Mouse (Mus musculus): ENCODE results near the gene P2ry1.

P2ry1 gene

DNA sequence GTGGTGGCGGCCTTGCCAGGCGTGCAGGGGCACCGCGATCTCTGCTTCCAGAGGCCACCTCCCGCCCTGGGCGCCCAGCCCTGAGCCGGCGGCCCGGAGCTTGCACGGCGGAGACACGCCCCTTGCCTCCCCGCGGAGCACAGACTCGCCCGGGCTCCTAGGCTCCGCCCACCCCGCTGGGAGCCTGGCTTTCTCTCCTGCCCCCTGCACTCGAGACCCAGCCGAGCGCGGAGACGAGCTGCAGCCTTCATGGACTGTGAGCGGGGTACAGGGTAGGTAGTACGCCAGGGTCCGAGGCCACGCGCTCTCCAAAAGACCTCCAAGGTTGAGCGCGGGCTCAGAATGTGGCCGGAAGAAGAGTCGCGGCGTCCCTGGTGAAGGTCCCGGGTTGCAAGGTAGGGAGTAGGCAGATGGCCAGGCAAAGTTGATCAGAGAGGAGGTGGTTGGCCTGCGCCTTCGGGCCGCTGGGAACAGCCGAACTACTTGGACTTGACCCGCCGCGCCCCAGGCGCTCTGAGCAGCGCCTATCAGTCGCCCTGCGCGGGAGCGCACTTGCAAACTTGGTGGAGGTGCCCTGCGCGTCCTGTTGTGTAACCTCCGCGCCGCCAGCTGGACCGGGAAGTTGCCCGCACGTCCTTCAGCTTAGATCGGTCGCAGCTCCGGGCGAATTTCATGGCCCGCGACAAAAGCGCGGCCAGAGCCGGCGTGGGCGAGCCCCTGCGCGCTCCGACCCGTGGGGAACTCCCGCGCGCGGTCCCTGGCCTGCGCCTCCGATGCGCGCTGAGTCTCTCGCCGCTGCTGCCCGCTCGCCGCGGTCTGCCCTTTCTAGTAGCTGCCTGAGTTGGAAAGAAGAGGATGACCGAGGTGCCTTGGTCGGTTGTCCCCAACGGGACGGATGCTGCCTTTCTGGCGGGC is at the start of gene P2ry1:
P2ry1 (plus strand) TSS at position 209 of the 915 bp plus-strand sequence.
- peak; percentile 82 to 87 for DNase-seq (ENCODE audit: low spot score in 2 of 2)

GRCm38 (mm10) chr3:60953199-60953736 is 49.3 kb upstream of the P2ry1 start:
- no peak for DNase-seq (ENCODE audit: low spot score in 2 of 2)

DNA sequence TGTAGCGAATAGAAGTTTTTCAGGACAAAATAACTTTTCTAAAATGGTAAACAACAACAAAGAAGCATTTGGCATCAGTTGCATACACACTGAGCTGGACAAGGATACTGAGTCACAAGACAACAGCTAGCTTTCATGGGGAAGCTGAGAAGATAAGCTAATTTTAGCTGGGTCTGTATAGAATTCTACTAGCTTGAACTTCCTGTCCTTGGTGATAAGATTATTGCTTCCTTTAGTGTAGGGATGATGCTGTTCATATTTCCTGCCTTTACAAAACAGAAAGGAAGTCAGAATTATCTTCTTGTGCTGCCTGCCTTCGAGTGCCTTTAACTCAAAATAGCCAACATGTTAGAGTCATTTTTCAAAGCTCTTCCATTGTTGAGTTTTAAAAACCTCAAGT is 48.5 kb upstream of the P2ry1 start:
- DNase-seq (ENCODE audit: low spot score in 2 of 2) = no peak

DNA sequence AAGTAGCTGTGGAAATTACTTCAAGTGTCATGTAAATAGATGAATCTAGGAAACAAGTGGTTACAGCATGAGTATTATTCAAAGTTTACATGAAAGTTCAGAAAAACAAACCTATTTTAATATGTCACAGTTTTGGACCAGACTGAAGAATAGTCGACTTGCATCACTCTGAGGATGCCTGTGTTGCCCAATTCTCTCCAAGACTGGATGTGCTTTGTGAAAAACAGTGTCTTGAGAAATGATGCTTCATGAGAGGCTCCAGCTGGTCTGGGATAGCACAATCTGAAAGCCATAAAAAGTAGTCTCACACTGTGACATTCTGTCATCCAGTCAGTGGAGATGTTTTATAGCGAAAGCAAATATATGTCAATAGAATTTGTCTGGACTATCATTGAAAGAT is 43.8 kb upstream of the P2ry1 start:
- DNase-seq (ENCODE audit: low spot score in 2 of 2) = no peak

DNA sequence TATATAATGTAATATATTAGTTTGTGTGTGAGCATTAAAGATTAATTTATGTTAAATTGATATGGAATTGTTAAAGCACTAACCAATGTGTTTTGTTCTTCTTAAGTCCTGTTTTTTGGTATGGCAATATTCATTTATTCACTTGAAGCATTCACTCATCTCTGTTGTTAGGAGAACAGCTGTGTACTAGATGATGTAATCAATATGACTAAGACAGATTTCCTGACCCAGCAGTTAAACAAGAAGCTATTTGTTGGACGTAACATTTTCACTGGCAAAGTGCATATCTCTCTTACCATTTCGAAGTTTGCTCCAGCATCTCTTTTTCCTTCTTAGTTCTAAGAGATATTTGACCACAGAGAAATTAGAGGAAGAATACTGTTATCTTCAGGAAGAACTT is 37.5 kb upstream of the P2ry1 start:
- DNase-seq (ENCODE audit: low spot score in 2 of 2) = no peak

- DNase-seq (ENCODE audit: low spot score in 2 of 2) = no peak
Observed at GRCm38 (mm10) chr3:60974944-60975343, 27.7 kb upstream of the P2ry1 start.

GRCm38 (mm10) chr3:60982109-60982508 is 20.5 kb upstream of the P2ry1 start:
- DNase-seq (ENCODE audit: low spot score in 2 of 2) = no peak

GRCm38 (mm10) chr3:60998064-60998463 is 4.5 kb upstream of the P2ry1 start:
- DNase-seq (ENCODE audit: low spot score in 2 of 2) = no peak

DNA sequence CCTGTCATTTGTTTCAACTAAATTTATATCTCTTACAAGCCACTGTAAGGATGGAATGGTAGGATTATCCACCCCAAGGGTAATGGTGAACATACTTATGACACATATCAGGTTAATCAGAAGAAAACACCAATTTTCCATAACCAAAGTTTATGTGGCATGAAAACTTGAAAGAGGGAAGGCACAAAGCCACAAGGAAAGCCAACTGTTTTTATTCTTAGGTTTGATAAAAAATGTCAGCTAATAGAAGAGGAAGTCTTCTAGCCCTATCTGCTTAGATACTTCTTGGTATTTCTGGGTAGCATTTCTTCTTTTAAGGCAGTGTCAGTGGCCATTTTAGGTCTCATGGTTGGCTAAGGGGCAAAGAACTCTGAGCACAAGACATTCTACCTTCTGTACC is 2.9 kb upstream of the P2ry1 start:
- DNase-seq (ENCODE audit: low spot score in 2 of 2) = no peak

DNA sequence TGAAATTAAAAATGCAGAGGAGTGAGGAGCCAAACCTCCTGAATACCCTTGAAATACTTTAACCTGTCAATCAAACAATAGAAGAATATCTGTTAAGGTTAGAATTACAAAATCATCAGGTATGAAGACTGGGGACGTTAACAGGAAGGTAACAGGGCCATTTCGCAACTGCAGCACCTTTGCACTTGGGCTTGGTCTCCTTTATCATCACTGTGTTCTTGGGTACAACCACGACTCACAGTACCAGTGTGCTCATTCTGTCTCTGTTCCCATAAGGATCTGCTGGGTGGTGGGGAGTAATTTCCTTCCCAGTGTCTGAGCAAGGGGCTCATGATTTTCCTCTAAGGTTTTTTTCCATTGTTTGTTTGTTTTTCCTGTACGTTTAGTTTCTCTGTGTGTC is 1.8 kb upstream of the P2ry1 start:
- DNase-seq (ENCODE audit: low spot score in 2 of 2) = no peak

DNA sequence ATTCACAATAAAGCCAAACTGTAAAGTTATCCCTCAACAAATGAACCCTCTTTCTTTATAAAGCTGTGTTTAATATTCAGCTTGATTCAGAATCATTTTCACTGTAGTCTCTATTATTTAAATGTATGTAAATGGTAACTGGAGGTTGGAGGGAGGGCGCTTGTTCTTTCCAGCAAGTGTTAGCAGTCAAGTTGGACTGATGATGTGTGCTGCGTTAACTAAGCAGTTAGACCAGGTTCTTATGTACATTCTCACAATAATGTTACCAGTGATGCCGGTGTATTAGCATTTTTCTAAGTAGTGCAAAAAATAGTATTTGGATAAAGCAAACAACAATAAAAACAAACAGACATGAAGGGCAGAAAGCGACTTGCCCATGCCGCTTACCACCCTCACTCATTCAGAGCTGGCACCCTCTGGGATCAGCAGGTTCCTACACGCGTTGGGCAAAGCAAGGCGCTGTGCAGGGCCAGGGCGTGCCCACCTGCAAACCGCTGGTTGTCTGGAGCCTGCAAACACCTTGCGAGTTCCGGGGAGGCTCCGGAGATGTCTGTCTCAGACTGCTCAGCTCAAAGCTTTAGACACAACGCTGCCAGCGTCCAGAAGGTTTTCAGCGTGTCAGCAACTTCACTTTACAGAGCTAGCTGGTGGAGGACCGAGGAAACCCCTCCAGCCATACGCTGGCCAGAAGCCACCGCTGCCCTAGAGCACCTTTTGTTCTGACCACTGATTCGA is 576 bp upstream of the P2ry1 start:
- DNase-seq (ENCODE audit: low spot score in 2 of 2) = peak in 1 of 2 experiments; percentile 53

GRCm38 (mm10) chr3:61004611-61005010 is 2.0 kb downstream of the P2ry1 start:
- DNase-seq (ENCODE audit: low spot score in 2 of 2) = no peak

DNA sequence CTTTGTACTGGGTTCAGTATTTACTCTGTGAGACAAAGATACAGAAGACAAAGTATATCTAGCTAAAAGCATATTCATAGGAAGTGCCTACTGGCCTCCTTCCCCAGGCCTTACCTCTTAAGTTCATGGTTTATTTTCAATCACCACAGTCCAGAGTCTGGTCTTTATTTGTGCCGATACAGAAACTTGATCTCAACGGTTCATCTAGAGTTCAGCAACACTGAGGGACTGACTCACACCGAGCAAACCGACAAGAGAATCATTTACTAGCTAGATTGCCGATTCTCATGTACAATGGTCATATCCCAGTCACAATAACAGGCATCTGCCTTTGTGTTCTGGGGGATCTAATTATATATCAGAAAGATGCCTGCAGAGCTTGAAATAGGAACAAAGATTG is 9.1 kb downstream of the P2ry1 start:
- DNase-seq (ENCODE audit: low spot score in 2 of 2) = no peak

GRCm38 (mm10) chr3:61012550-61012949 is 10.0 kb downstream of the P2ry1 start:
- DNase-seq (ENCODE audit: low spot score in 2 of 2) = no peak

DNA sequence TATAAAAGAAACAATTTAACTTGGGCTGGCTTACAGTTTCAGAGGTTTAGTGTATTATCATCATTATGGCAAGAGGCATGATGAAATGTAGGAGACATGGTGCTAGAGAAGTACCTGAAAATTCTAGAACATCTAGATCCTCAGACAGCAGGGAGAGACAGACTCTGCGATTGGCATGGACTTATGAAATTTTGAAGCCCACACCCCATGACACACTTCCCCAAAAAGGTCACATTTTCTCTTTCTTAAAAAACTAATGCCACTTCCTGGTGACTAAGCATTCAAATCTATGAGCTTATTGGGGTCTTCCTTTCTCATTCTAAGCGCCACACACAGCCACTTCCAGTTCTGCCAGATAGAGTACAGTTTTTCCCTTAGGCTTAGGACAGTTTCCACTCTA is 14.1 kb downstream of the P2ry1 start:
- DNase-seq (ENCODE audit: low spot score in 2 of 2) = no peak

GRCm38 (mm10) chr3:61032100-61032499 is 29.5 kb downstream of the P2ry1 start:
- no peak for DNase-seq (ENCODE audit: low spot score in 2 of 2)

DNA sequence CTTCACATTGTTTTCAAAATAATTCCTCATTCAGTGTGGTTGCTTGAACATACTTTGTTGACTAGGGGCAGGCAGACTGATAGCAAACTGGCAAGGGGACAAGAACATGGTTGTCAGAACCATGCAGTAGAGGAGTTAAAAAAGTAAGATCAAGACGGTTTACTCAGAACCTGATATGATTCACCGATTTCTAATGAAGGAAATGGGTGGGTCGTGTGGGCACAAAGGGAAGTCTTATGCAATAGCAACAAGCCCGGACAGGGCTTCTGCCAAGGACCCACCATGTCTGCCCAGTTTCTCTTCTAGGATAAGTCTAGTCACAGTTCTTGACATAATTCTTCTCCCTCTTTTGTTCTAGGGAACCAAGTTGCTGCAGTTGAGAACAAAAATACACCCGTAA is 33.0 kb downstream of the P2ry1 start:
- peak; percentile 19 to 53 for DNase-seq (ENCODE audit: low spot score in 2 of 2)

GRCm38 (mm10) chr3:61039916-61040315 is 37.3 kb downstream of the P2ry1 start:
- no peak for DNase-seq (ENCODE audit: low spot score in 2 of 2)

GRCm38 (mm10) chr3:61049976-61050672 is 47.5 kb downstream of the P2ry1 start:
- DNase-seq (ENCODE audit: low spot score in 2 of 2) = no peak
